Mouse (Mus musculus) layer of hippocampus, adult 9-11 months (tissue): ENCODE data around the gene Epb41l4b.
A peak's percentile ranks its signal among the peaks of the same experiment; 100 is the strongest.

Experiments used
- DNase-seq: peaks from one replicate; pipeline ENCODE4 v3.0.0; 2022

Gene Epb41l4b

GRCm38 (mm10) chr4:57010425-57010824, 132.8 kb downstream of the Epb41l4b start:
- DNase-seq = no peak

GRCm38 (mm10) chr4:57007717-57008116, 135.5 kb downstream of the Epb41l4b start:
- DNase-seq = no peak

GRCm38 (mm10) chr4:57005011-57005410, 138.2 kb downstream of the Epb41l4b start:
- DNase-seq = no peak

GRCm38 (mm10) chr4:57003886-57004285, 139.4 kb downstream of the Epb41l4b start:
- no peak for DNase-seq

GRCm38 (mm10) chr4:57002751-57003150, 140.5 kb downstream of the Epb41l4b start:
- DNase-seq = no peak

GRCm38 (mm10) chr4:57001437-57001836, 141.8 kb downstream of the Epb41l4b start:
- no peak for DNase-seq

GRCm38 (mm10) chr4:56993331-56993730, 149.9 kb downstream of the Epb41l4b start:
- DNase-seq = no peak

GRCm38 (mm10) chr4:56991951-56992350, 151.3 kb downstream of the Epb41l4b start:
- DNase-seq = no peak

- peak; percentile 48 for DNase-seq
Observed at GRCm38 (mm10) chr4:56990215-56990584, 153.0 kb downstream of the Epb41l4b start, which contains the start of gene Frrs1l. TSS of gene Frrs1l (minus strand) at chr4:56990391.

GRCm38 (mm10) chr4:56989431-56990214, 153.6 kb downstream of the Epb41l4b start:
- DNase-seq = peak; percentile 45

- DNase-seq = peak; percentile 39
Observed at GRCm38 (mm10) chr4:56965586-56966179, 177.6 kb downstream of the Epb41l4b start.

GRCm38 (mm10) chr4:56963687-56964086, 179.6 kb downstream of the Epb41l4b start:
- DNase-seq = no peak

- no peak for DNase-seq
Observed at GRCm38 (mm10) chr4:56961320-56961925, 181.8 kb downstream of the Epb41l4b start.

- no peak for DNase-seq
Observed at GRCm38 (mm10) chr4:56957518-56957917, 185.7 kb downstream of the Epb41l4b start.

GRCm38 (mm10) chr4:56953235-56953634, 190.0 kb downstream of the Epb41l4b start:
- no peak for DNase-seq

- no peak for DNase-seq
Observed at GRCm38 (mm10) chr4:56951701-56952100, 191.5 kb downstream of the Epb41l4b start.

- no peak for DNase-seq
Observed at GRCm38 (mm10) chr4:56949494-56949893, 193.7 kb downstream of the Epb41l4b start.

GRCm38 (mm10) chr4:56946641-56947640, 196.3 kb downstream of the Epb41l4b start, which contains the start of gene Tmem245:
TSS of gene Tmem245 (minus strand) at chr4:56947437.
- peak; percentile 94 for DNase-seq

GRCm38 (mm10) chr4:56946180-56946579, 197.1 kb downstream of the Epb41l4b start:
- no peak for DNase-seq

GRCm38 (mm10) chr4:56944286-56944685, 199.0 kb downstream of the Epb41l4b start:
- no peak for DNase-seq

GRCm38 (mm10) chr4:56943258-56943657, 200.0 kb downstream of the Epb41l4b start:
- no peak for DNase-seq

GRCm38 (mm10) chr4:56942567-56942966, 200.7 kb downstream of the Epb41l4b start:
- DNase-seq = no peak
